Mouse (Mus musculus): Measurements from ENCODE around the gene Mapkapk2. TPM values are rescaled to one million over a fixed set of nuclear protein-coding genes. Genes with fewer than 3 reads are reported as not detected.
A peak's percentile ranks its signal among the peaks of the same experiment; 100 is the strongest.

The Mapkapk2 gene
- polyA plus RNA-seq, 1 experiment from 2014 or later = 44.4 TPM

DNA sequence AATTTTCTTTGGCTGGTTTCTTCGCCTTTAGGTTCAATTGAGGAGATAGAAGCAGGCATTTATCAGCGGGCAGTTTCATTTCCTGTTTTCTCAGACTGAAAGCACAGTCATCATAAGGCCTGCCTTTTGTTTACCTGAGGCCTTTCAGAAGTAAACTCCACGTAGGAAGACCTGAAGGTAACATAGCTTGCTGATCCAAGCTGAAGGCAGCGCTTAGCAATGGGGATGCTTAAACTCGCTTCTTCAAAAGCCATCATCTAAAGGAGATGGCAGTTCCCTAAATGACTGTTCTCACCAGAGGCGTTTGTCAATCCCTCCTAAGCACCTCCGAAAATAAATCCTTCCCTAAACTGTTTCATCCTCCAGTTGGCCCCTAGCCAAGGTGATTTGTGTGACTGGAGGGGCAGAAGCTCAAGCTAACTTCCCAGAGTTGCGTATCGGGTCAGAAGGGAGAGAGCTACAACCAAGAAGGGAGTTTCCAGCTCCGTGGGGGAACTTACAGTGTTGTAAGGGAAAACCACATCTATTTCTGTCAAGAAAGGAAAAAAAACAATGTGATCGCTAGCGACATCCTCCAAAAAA is 13.0 kb upstream of the Mapkapk2 start:
- no peak overlapping the region for H3K9ac ChIP-seq
- H3K27ac ChIP-seq (replicated peaks) = peak overlapping the region; percentile 68
- H3K4me3 ChIP-seq (replicated peaks) = no peak overlapping the region
- H3K36me3 ChIP-seq = no peaks in the 10 kb centered on the region
- 46% methylated on average over 12 of the region's 12 CpGs for WGBS
- no peak for ATAC-seq (ENCODE audit: insufficient number of reproducible peaks, low FRiP score, low TSS enrichment, low read depth)
- H3K4me1 ChIP-seq = peaks cover 30% of the 10 kb centered on the region
- H3K4me2 ChIP-seq (replicated peaks) = peak overlapping the region; percentile 12; the same call in 1 of the 2 replicates
- no peaks in the 10 kb centered on the region for H3K27me3 ChIP-seq
- no peaks in the 10 kb centered on the region for H3K9me3 ChIP-seq (replicated peaks)

DNA sequence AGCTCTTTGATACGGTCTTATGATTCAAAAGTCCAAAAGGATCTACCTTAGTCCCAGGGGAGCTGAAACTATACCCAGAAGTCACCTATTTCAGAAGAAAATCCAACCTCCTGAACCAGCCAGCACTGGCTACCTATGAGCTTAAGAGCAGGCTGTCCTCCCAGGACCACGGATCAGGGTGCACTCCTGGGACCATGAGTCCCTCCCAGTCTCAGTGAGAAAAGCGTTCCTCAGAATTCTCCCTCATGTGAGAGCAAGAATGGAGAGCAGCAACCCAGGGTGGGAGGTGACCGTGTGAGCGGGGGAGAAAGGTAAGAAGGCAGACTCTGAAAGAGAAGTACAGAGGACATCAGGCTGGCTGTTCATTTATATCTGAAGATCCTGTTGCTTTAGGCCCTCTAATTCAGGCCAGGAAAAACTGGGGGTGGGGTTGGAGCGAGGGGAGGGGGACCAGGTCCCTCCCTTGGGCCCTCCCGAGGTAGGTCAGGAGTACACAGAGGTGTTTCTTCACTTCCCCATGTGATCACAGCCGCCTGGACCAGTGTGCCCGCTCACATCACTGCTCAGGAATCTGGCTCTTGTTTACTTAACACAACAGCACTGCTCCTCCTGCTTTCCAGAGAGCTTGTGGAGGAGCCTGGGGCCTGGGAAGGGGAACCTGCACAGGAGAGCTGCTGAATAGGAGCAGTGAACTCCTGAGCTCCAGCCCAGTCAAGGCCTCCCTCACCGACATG is 10.1 kb upstream of the Mapkapk2 start:
- peak overlapping the region; percentile 82 for H3K27ac ChIP-seq (replicated peaks)
- no peaks in the 10 kb centered on the region for H3K9me3 ChIP-seq (replicated peaks)
- ATAC-seq (ENCODE audit: insufficient number of reproducible peaks, low FRiP score, low TSS enrichment, low read depth) = peak; percentile 81
- peaks cover 27% of the 10 kb centered on the region for H3K4me1 ChIP-seq
- 48% methylated on average over 10 of the region's 10 CpGs for WGBS
- H3K36me3 ChIP-seq = no peaks in the 10 kb centered on the region
- no peak overlapping the region for H3K9ac ChIP-seq
- H3K27me3 ChIP-seq = no peaks in the 10 kb centered on the region
- no peak overlapping the region for H3K4me3 ChIP-seq (replicated peaks)
- H3K4me2 ChIP-seq (replicated peaks) = no peak overlapping the region

DNA sequence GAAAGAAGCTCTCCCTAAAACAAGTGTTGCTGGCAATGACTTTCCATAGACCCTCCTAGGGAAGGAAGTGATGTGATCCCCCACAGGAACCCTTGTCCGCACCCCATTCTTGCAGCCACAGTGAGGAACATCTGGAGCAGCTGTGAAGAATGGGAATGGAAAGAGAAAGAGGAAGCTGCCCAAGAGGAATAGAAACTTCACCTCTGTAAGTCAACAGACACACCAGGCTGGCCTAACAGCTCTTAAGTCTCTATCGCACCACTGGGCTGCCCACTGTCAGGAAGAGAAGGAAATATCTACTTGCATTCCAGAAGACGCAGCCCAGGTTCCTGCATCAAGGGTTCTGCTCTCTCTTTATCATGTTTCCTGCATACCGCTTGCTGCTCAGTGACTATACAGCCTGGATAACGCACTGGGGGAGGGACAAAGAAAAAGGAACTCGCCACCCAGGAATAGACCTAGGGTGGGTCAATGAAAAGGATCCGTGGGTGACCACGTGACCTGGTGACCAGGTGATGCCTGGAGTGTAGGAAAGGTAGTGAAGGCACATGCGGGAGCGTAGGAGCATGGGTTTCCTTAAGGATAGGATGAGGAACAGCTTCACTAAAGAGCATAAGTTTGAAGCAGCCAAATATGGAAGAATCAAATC is 6.3 kb upstream of the Mapkapk2 start:
- Histone ChIP-seq H3K36me3 (no peaks in the 10 kb centered on the region), H3K27me3 (no peaks in the 10 kb centered on the region), H3K4me2 (replicated peaks) (no peak overlapping the region), H3K4me3 (replicated peaks) (no peak overlapping the region), H3K27ac (replicated peaks) (no peak overlapping the region), H3K4me1 (peaks cover 10% of the 10 kb centered on the region), H3K9ac (no peak overlapping the region), H3K9me3 (replicated peaks) (no peaks in the 10 kb centered on the region)
- ATAC-seq (ENCODE audit: insufficient number of reproducible peaks, low FRiP score, low TSS enrichment, low read depth) = no peak
- 82% methylated on average over 10 of the region's 10 CpGs for WGBS

DNA sequence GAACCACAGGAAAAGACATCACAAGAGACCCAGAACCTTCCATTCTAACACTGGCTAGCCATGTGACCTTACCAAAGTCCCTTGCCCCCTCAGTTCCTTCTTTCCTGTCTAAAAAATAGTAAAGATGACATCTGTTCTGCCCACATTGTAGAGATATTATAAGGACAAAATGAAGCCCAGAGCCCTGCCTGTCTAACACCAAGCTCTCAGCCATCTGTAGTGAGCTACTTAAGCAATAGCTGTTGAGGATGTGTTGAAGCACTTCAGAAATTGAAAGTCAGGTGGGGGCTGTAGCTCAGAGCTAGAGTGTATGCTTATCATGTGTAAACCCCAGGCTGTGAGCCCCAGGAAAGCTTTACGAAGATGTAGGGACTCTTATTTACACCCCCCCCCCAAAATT is 3.2 kb upstream of the Mapkapk2 start:
- Histone ChIP-seq H3K4me3 (replicated peaks) (no peak overlapping the region), H3K9me3 (replicated peaks) (no peaks in the 10 kb centered on the region), H3K36me3 (no peaks in the 10 kb centered on the region), H3K4me1 (peaks cover 10% of the 10 kb centered on the region), H3K27ac (replicated peaks) (no peak overlapping the region), H3K4me2 (replicated peaks) (no peak overlapping the region), H3K9ac (no peak overlapping the region), H3K27me3 (no peaks in the 10 kb centered on the region)
- 66% methylated on average over 1 of the region's 1 CpGs for WGBS
- ATAC-seq (ENCODE audit: insufficient number of reproducible peaks, low FRiP score, low TSS enrichment, low read depth) = no peak

DNA sequence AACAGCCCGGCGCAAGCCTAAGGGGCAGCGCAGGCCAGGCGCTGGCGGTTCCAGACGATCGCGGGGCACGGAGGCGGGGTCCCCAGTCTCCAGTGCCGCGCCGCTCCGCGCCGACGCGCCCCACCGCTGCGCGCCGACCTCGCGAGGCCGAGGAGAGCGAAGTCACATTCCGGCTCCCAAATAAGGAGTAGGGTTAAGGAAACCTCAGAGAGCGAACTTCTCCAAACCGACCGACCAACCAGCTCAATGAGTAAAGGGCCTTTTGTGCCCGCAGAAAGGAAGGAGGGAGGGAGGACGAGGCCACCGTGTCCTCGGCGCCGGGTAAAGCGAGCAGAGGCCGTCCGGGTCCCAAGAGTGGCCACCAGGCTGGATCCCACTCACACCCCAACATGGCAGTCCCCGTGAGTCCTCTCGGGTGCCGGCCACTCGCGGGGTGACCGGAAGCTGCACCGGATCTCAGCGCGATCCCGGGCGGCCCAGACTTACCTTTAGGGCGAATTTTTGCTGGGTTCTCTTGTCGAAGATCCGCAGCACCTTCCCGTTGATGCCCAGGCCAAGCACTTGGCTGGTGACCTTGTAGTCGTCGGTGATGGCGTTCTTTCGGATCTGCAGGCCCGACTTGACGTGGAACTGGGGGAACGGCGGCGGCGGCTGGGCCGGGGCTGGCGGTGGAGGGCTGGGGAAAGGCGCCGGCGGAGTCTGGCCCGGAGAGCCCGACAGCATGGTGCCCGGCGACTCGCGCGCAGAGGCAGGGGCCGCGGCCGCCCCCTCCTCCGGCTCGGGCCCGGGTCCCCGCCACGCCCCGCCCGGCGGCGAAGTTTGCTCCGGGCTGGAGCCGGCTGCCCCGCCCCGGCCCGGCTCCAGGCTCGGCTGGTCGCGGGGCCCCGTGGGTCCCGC is 575 bp downstream of the Mapkapk2 start:
- Histone ChIP-seq H3K27me3 (no peaks in the 10 kb centered on the region), H3K4me2 (replicated peaks) (peak overlapping the region; percentile 68), H3K4me3 (replicated peaks) (peak overlapping the region; percentile 92), H3K4me1 (peaks cover 38% of the 10 kb centered on the region), H3K27ac (replicated peaks) (peak overlapping the region; percentile 87), H3K9me3 (replicated peaks) (no peaks in the 10 kb centered on the region), H3K9ac (peak overlapping the region; percentile 83), H3K36me3 (no peaks in the 10 kb centered on the region)
- ATAC-seq (ENCODE audit: insufficient number of reproducible peaks, low FRiP score, low TSS enrichment, low read depth) = peak; percentile 69; the same call in 1 of the 2 replicates
- under 1% methylated on average over 79 of the region's 98 CpGs for WGBS

DNA sequence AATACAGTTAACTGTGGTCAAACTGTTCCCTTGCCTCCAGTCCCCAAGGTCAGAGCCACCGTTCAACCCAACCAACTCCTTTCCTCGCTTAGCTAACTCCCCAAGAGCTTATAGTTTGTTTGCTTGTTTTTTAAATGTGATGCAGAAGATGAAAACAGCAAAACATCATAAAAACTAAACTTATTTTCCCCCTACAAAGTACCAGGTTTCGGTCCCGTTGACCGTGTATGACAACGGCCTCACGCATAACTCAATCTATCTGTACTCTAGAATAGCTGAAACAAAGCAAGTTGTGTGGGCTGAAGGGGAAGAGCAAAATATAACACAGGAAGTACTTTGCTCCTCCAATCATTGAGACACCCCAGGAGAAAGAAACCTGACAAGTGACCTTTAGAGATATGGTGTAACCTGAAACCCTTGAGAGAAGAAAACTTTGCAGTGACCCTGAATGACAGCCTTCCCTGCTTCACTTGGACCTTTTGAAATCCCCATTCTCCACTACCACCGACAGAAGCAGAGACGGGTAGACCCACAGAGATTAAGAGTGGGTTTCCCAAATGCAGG is 1.4 kb downstream of the Mapkapk2 start:
- WGBS = 13% methylated on average over 9 of the region's 9 CpGs
- Histone ChIP-seq H3K9me3 (replicated peaks) (no peaks in the 10 kb centered on the region), H3K9ac (peak overlapping the region; percentile 83), H3K36me3 (no peaks in the 10 kb centered on the region), H3K4me1 (peaks cover 43% of the 10 kb centered on the region), H3K27ac (replicated peaks) (peak overlapping the region; percentile 87), H3K4me2 (replicated peaks) (peak overlapping the region; percentile 68), H3K27me3 (no peaks in the 10 kb centered on the region), H3K4me3 (replicated peaks) (peak overlapping the region; percentile 92)
- no peak for ATAC-seq (ENCODE audit: insufficient number of reproducible peaks, low FRiP score, low TSS enrichment, low read depth)

DNA sequence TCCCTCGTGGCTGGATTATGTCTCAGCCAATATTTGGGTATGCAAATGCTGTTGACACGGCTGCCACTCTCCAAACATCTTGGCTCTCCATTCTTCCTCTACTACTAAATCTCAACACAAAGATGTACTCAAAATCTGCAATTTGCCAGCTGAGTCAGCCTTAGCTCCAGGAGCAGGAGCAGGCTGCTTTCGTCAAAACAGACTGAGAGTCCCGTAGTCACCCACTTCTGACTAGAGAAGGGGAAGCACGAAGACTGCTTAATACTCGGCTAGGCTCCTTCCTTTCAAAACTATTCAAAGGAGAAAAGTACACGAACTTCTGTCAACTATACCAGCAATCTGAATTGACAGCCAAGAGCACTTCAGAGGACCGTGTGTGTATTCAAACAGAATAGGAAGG is 2.1 kb downstream of the Mapkapk2 start:
- Histone ChIP-seq H3K9ac (peak overlapping the region; percentile 4; the same call in 1 of the 2 replicates), H3K36me3 (no peaks in the 10 kb centered on the region), H3K4me1 (peaks cover 49% of the 10 kb centered on the region), H3K27ac (replicated peaks) (peak overlapping the region; percentile 44; the same call in 1 of the 2 replicates), H3K27me3 (no peaks in the 10 kb centered on the region), H3K4me2 (replicated peaks) (peak overlapping the region; percentile 68), H3K4me3 (replicated peaks) (peak overlapping the region; percentile 92), H3K9me3 (replicated peaks) (no peaks in the 10 kb centered on the region)
- WGBS = 20% methylated on average over 8 of the region's 8 CpGs
- ATAC-seq (ENCODE audit: insufficient number of reproducible peaks, low FRiP score, low TSS enrichment, low read depth) = no peak

DNA sequence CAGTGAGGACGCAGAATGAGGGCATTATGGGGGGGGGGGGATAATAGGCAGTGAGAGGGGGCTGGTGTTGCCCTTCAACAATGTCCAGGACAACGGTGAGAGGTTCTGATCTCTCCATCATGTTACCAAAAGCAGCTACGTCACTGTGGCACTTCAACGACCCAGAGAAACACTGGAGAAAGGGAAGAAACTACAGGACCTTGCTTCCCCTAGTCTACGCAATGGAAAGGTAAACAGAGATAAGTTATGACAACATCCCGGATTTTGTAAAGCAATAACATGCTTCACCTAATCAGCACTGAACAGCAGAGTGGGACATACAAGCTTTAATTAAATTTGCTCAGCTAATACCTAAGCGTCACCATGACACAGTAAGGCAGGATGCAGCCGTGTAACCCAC is 3.7 kb downstream of the Mapkapk2 start:
- Histone ChIP-seq H3K27ac (replicated peaks) (no peak overlapping the region), H3K4me1 (peaks cover 66% of the 10 kb centered on the region), H3K9ac (no peak overlapping the region), H3K9me3 (replicated peaks) (no peaks in the 10 kb centered on the region), H3K4me3 (replicated peaks) (no peak overlapping the region), H3K36me3 (no peaks in the 10 kb centered on the region), H3K4me2 (replicated peaks) (no peak overlapping the region), H3K27me3 (no peaks in the 10 kb centered on the region)
- ATAC-seq (ENCODE audit: insufficient number of reproducible peaks, low FRiP score, low TSS enrichment, low read depth) = no peak
- WGBS = 83% methylated on average over 8 of the region's 8 CpGs

DNA sequence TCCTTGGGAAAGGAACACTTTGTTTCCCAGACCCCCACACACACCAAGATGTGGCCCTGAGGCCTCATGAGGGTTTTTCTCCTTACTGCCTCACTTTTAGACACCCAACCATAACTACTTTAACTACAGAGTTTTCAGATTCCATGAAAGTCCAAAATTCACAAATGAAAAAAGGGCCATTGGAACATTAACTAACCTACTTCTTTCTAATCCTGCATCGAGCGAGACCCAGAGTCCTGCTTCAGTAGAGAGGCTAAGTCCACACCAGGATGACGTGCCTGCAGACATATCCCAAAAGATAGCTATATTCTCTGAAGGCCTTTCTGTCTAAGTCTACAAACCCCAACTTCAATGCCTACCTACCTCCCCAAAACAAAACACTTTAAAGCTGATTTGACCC is 4.8 kb downstream of the Mapkapk2 start:
- no peak overlapping the region for H3K9ac ChIP-seq
- H3K27ac ChIP-seq (replicated peaks) = no peak overlapping the region
- ATAC-seq (ENCODE audit: insufficient number of reproducible peaks, low FRiP score, low TSS enrichment, low read depth) = no peak
- no peak overlapping the region for H3K4me2 ChIP-seq (replicated peaks)
- H3K36me3 ChIP-seq = no peaks in the 10 kb centered on the region
- H3K9me3 ChIP-seq (replicated peaks) = no peaks in the 10 kb centered on the region
- WGBS = 93% methylated on average over 3 of the region's 3 CpGs
- H3K4me3 ChIP-seq (replicated peaks) = no peak overlapping the region
- H3K4me1 ChIP-seq = peaks cover 70% of the 10 kb centered on the region
- H3K27me3 ChIP-seq = no peaks in the 10 kb centered on the region

DNA sequence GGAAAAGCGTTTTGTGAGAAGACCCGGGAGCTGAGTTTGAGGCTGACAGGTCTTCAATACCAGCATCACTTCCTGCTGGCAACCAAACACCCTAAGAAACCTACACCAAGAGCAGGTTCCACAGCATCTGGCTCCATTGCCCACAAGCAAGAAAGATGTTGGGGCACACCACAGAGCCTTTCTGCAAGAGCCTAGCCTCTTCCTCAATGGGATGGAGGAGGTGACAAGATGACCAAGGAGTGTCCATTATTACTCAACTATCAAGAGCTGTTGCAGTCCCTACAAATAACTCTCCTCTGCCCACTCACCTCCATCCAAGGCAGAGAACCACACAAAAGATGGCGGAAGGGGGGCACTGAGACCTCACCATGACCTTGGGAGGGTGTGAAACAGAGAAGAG is 5.5 kb downstream of the Mapkapk2 start:
- Histone ChIP-seq H3K4me1 (peaks cover 72% of the 10 kb centered on the region), H3K27me3 (no peaks in the 10 kb centered on the region)
- ATAC-seq (ENCODE audit: insufficient number of reproducible peaks, low FRiP score, low TSS enrichment, low read depth) = no peak

More for the DNA sequence above, 5.5 kb downstream of the Mapkapk2 start:
- Histone ChIP-seq H3K9me3 (replicated peaks) (no peaks in the 10 kb centered on the region), H3K36me3 (no peaks in the 10 kb centered on the region), H3K9ac (no peak overlapping the region), H3K27ac (replicated peaks) (no peak overlapping the region), H3K4me2 (replicated peaks) (no peak overlapping the region), H3K4me3 (replicated peaks) (no peak overlapping the region)
- 80% methylated on average over 3 of the region's 3 CpGs for WGBS
